7 mouse cellular contexts compared by ENCODE assay signal in the genomic region with DNA sequence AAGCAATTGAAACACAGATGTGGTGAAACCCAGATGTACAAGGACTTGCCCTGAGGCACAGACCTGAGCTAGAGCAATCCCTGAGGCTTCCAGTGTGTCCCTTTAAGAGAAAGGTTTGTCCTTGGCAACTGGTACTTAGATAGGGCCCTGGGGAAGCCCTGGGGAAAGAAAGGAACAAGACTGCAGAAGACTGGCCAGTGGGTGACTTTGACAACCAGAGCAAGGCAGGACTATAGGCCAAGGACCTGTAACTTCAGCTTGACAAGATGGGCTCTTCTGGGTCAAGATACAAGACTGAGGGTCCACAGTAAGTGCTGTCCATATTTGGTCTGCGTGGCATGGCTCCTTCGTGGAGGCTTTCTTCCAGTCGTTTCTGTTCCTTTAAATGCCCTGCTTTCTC. TPM values are rescaled to one million over a fixed set of nuclear protein-coding genes. Genes with fewer than 3 reads are reported as not detected.
DNase-seq lines count a peak whose midpoint lies in the region; ATAC-seq and TF ChIP-seq lines count a peak whose summit lies in the region.

Gene Xrcc6 (plus strand): TSS at position 190 of the 400 bp plus-strand sequence.

- H3K27me3 ChIP-seq in forebrain, embryonic 11.5 days (ENCODE audit: control insufficient read depth, insufficient read depth, low read length) = no peaks in the 10 kb centered on the region
- H3K27me3 ChIP-seq in limb, embryonic 14.5 days (ENCODE audit: control insufficient read depth, insufficient read depth, low read length) = no peaks in the 10 kb centered on the region
- no peaks in the 10 kb centered on the region for H3K27me3 ChIP-seq in stomach, embryonic 16.5 days (ENCODE audit: control insufficient read depth, insufficient read depth, low read length)

- in situ Hi-C loops in ES-E14 (cut with MboI; ENCODE audit: low sequenced_read_pairs in 2 of 2, unreplicated experiment in 2 of 2) = loop anchor here in 1 of 2 experiments (5.0 kb wide), 1 partner anchor 35 kb away; no protein-coding TSS in a partner anchor

- no peak within 1 kb of the TSS for H3K9ac ChIP-seq in ES-E14 (ENCODE audit: insufficient read depth, low read depth, low read length, poor library complexity, severe bottlenecking)
- no peak within 1 kb of the TSS for H3K9ac ChIP-seq in forebrain, embryonic 11.5 days (ENCODE audit: low read length)
- no peak within 1 kb of the TSS for H3K9ac ChIP-seq in limb, embryonic 14.5 days (ENCODE audit: low read depth, low read length, severe bottlenecking)
- H3K9ac ChIP-seq in stomach, embryonic 16.5 days (ENCODE audit: low read length) = no peak within 1 kb of the TSS

- H3K36me3 ChIP-seq in ES-E14 (ENCODE audit: control insufficient read depth, insufficient read depth, low read length, poor library complexity, severe bottlenecking) = no peaks in the 10 kb centered on the region
- no peaks in the 10 kb centered on the region for H3K36me3 ChIP-seq in forebrain, embryonic 11.5 days (ENCODE audit: control insufficient read depth, insufficient read depth, low read length)
- H3K36me3 ChIP-seq in limb, embryonic 14.5 days (ENCODE audit: control insufficient read depth, insufficient read depth, low read length) = no peaks in the 10 kb centered on the region
- no peaks in the 10 kb centered on the region for H3K36me3 ChIP-seq in stomach, embryonic 16.5 days (ENCODE audit: control insufficient read depth, insufficient read depth, low read length)

- H3K4me2 ChIP-seq in forebrain, embryonic 11.5 days (ENCODE audit: low read depth, low read length, severe bottlenecking) = no peak within 1 kb of the TSS
- no peak within 1 kb of the TSS for H3K4me2 ChIP-seq in limb, embryonic 14.5 days (replicated peaks; ENCODE audit: low read depth, low read length, severe bottlenecking)
- no peak within 1 kb of the TSS for H3K4me2 ChIP-seq in stomach, embryonic 16.5 days (ENCODE audit: low read depth, low read length)

- H3K27ac ChIP-seq in ES-E14 (ENCODE audit: insufficient read depth, low read depth, low read length, poor library complexity, severe bottlenecking) = no peak within 1 kb of the TSS
- H3K27ac ChIP-seq in forebrain, embryonic 11.5 days (ENCODE audit: low read depth, low read length) = no peak within 1 kb of the TSS
- H3K27ac ChIP-seq in limb, embryonic 14.5 days (replicated peaks; ENCODE audit: low read depth, low read length) = no peak within 1 kb of the TSS
- H3K27ac ChIP-seq in stomach, embryonic 16.5 days (ENCODE audit: low read length) = no peak within 1 kb of the TSS

- peaks cover 0 to 3% of the 10 kb centered on the region in 2 experiments; a peak in 1 of 4 replicates for H3K4me1 ChIP-seq in ES-E14 (ENCODE audit: control insufficient read depth in 2 of 2, insufficient read depth in 2 of 2, low read length in 2 of 2, poor library complexity in 1 of 2)
- H3K4me1 ChIP-seq in forebrain, embryonic 11.5 days (replicated peaks; ENCODE audit: control insufficient read depth, insufficient read depth, low read length) = peaks cover 4% of the 10 kb centered on the region
- no peaks in the 10 kb centered on the region for H3K4me1 ChIP-seq in limb, embryonic 14.5 days (ENCODE audit: control insufficient read depth, insufficient read depth, low read length)
- no peaks in the 10 kb centered on the region for H3K4me1 ChIP-seq in stomach, embryonic 16.5 days (ENCODE audit: control insufficient read depth, insufficient read depth, low read length)

- DNase-seq in ES-E14 (ENCODE audit: low read depth, low spot score) = no peak
- DNase-seq in forebrain, embryonic 11.5 days (ENCODE audit: low spot score) = no peak
- DNase-seq in heart, postnatal 4 days = no peak
- DNase-seq in limb, embryonic 14.5 days (ENCODE audit: low spot score) = no peak
- DNase-seq in cerebellum, postnatal 10 days = no peak

- TF ChIP-seq POLR2A in limb, embryonic 14.5 days (IDR thresholded peaks at IDR 0.05; ENCODE audit: borderline replicate concordance, extremely low read depth, insufficient read depth, insufficient read length) = no peak

- WGBS in forebrain, embryonic 11.5 days = 81% methylated on average over 3 of the region's 3 CpGs
- WGBS in limb, embryonic 14.5 days = 89% methylated on average over 3 of the region's 3 CpGs
- 81% methylated on average over 3 of the region's 3 CpGs for WGBS in stomach, embryonic 16.5 days

- H3K9me3 ChIP-seq in ES-E14 (ENCODE audit: control insufficient read depth, insufficient read depth, low read depth, low read length) = no peaks in the 10 kb centered on the region
- H3K9me3 ChIP-seq in forebrain, embryonic 11.5 days (ENCODE audit: control insufficient read depth, low read length) = no peaks in the 10 kb centered on the region
- no peaks in the 10 kb centered on the region for H3K9me3 ChIP-seq in limb, embryonic 14.5 days (ENCODE audit: control insufficient read depth, low read length)
- no peaks in the 10 kb centered on the region for H3K9me3 ChIP-seq in stomach, embryonic 16.5 days (replicated peaks; ENCODE audit: control insufficient read depth, low read length)

- no peak for ATAC-seq in CD4-positive, CD25-positive, alpha-beta regulatory T cell, adult 4 months
- no peak for ATAC-seq in forebrain, embryonic 11.5 days (replicated peaks; ENCODE audit: low FRiP score)
- ATAC-seq in limb, embryonic 14.5 days (ENCODE audit: low FRiP score, low read depth) = no peak
- no peak for ATAC-seq in stomach, embryonic 16.5 days (ENCODE audit: insufficient read depth, low FRiP score)

- H3K4me3 ChIP-seq in ES-E14 (ENCODE audit: insufficient read depth in 1 of 2, low read depth in 1 of 2, low read length in 2 of 2, poor library complexity in 1 of 2, severe bottlenecking in 1 of 2) = no peak within 1 kb of the TSS
- H3K4me3 ChIP-seq in forebrain, embryonic 11.5 days (ENCODE audit: low read depth, low read length) = no peak within 1 kb of the TSS
- H3K4me3 ChIP-seq in limb, embryonic 14.5 days (replicated peaks; ENCODE audit: low read length) = no peak within 1 kb of the TSS
- H3K4me3 ChIP-seq in stomach, embryonic 16.5 days (replicated peaks; ENCODE audit: low read length) = no peak within 1 kb of the TSS

TF ChIP-seq in ES-E14, 5 proteins besides CTCF, POLR2A, EP300 and RAD21:
- TF ChIP-seq HCFC1 (IDR thresholded peaks at IDR 0.05; ENCODE audit: borderline replicate concordance, insufficient read depth, low read length) (no peak), ZNF384 (IDR thresholded peaks at IDR 0.05; ENCODE audit: low read depth, low read length) (no peak), MAFK (IDR thresholded peaks at IDR 0.05; ENCODE audit: insufficient read depth, low read depth, low read length) (no peak), CHD2 (IDR thresholded peaks at IDR 0.05; ENCODE audit: low read depth, low read length) (no peak), ZC3H11A (IDR thresholded peaks at IDR 0.05; ENCODE audit: borderline replicate concordance, low read depth, low read length) (no peak)

RNA-seq across cellular contexts. Expression of gene Xrcc6, which starts in this region (rescaled TPM):
- polyA plus RNA-seq in CD4-positive, CD25-positive, alpha-beta regulatory T cell, adult 4 months (2017; shearing (Covaris generic)) = 10 to 100 TPM; 56.5 to 73.1 TPM
- 69.1 and 84.6 TPM in 2 replicates for total RNA-seq in ES-E14 (2012; rRNA removed)
- 72.9 and 80.6 TPM in 2 replicates for polyA plus RNA-seq in forebrain, embryonic 11.5 days (2014; fragmentation: Nextera tagmentation; extraction: Ambion mirVana)
- total RNA-seq in heart, postnatal 4 days (2021) = 10 to 100 TPM; 26.6 to 27.4 TPM
- 29.3 and 37.2 TPM in 2 replicates for polyA plus RNA-seq in limb, embryonic 14.5 days (2012; rRNA removed)
- polyA plus RNA-seq in limb, embryonic 14.5 days (2014; fragmentation: Nextera tagmentation; extraction: Ambion mirVana) = 71.8 and 74.0 TPM in 2 replicates
- polyA plus RNA-seq in stomach, embryonic 16.5 days (2015; fragmentation: Nextera tagmentation; extraction: Ambion mirVana) = 71.9 and 72.2 TPM in 2 replicates
